In genomic region chr10:130228246-130228645, GRCm38 (mm10) we compare ENCODE assay signal across 8 mouse cellular contexts. TPM values are rescaled to one million over a fixed set of nuclear protein-coding genes. Genes with fewer than 3 reads are reported as not detected.
DNase-seq lines count a peak whose midpoint lies in the region; ATAC-seq and TF ChIP-seq lines count a peak whose summit lies in the region.

No protein-coding gene starts in this region.

- no peaks in the 10 kb centered on the region for H3K4me1 ChIP-seq in lung, embryonic 15.5 days

- peak; percentile 20 for DNase-seq in gastrocnemius, adult 2 months
- DNase-seq in gastrocnemius, postnatal 25 days, result no peak
- peak; percentile 20 for DNase-seq in WW6 (ENCODE audit: low read depth, low spot score)
- peak; percentile 57 to 72 for DNase-seq in cerebellum, postnatal 25 days
- peak; percentile 13 for DNase-seq in gastrocnemius, postnatal 14 days
- peak; percentile 61 to 62 for DNase-seq in kidney, postnatal 4 days
- peak; percentile 69 for DNase-seq in retina, postnatal 7 days (ENCODE audit: low read depth, low spot score)

- no peak overlapping the region for H3K4me3 ChIP-seq in gastrocnemius, adult 2 months
- H3K4me3 ChIP-seq in lung, embryonic 15.5 days, result no peak overlapping the region

- peak; percentile 76 for TF ChIP-seq CTCF in gastrocnemius, adult 2 months (IDR thresholded peaks at IDR 0.05)

- WGBS in lung, embryonic 15.5 days, result 0% methylated on average over 1 of the region's 1 CpGs

- no peak overlapping the region for H3K27ac ChIP-seq in gastrocnemius, adult 2 months
- H3K27ac ChIP-seq in lung, embryonic 15.5 days, result no peak overlapping the region

- no peaks in the 10 kb centered on the region for H3K27me3 ChIP-seq in lung, embryonic 15.5 days

- H3K36me3 ChIP-seq in lung, embryonic 15.5 days, result no peaks in the 10 kb centered on the region

- peak; percentile 64; the same call in 1 of the 2 replicates for ATAC-seq in lung, embryonic 15.5 days (ENCODE audit: borderline replicate concordance, extremely low read depth, low FRiP score, low TSS enrichment)

- no peaks in the 10 kb centered on the region for H3K9me3 ChIP-seq in lung, embryonic 15.5 days

- H3K4me2 ChIP-seq in lung, embryonic 15.5 days, result no peak overlapping the region

- intact Hi-C loops in gastrocnemius, adult 2 months (cut with DNase I), result loop anchor here (2.0 kb wide), 1 partner anchor 71 kb away; no protein-coding TSS in a partner anchor
- intact Hi-C loops in gastrocnemius, postnatal 14 days (cut with DNase I; ENCODE audit: low total_unique reads), result loop anchor here (2.0 kb wide), 1 partner anchor 71 kb away; no protein-coding TSS in a partner anchor

- H3K9ac ChIP-seq in lung, embryonic 15.5 days, result no peak overlapping the region

RNA-seq across cellular contexts. Expression of gene Olfr827, which starts 14.0 kb away (rescaled TPM):
- total RNA-seq in gastrocnemius, adult 2 months (2021), result not detected
- total RNA-seq in gastrocnemius, postnatal 25 days (2021), result not detected
- not detected for total RNA-seq in gastrocnemius, postnatal 14 days (2021)
- not detected in 2 replicates for polyA plus RNA-seq in lung, embryonic 15.5 days (2015; fragmentation: Nextera tagmentation; extraction: Ambion mirVana)

RNA-seq across cellular contexts. Expression of gene Olfr826, which starts 44.3 kb away (rescaled TPM):
- not detected for total RNA-seq in gastrocnemius, adult 2 months (2021)
- not detected for total RNA-seq in gastrocnemius, postnatal 25 days (2021)
- not detected for total RNA-seq in gastrocnemius, postnatal 14 days (2021)
- polyA plus RNA-seq in lung, embryonic 15.5 days (2015; fragmentation: Nextera tagmentation; extraction: Ambion mirVana), result not detected in 2 replicates

RNA-seq across cellular contexts. Expression of gene Neurod4, which starts 51.8 kb away (rescaled TPM):
- total RNA-seq in gastrocnemius, adult 2 months (2021), result not detected
- not detected for total RNA-seq in gastrocnemius, postnatal 25 days (2021)
- not detected for total RNA-seq in gastrocnemius, postnatal 14 days (2021)
- not detected in 2 replicates for polyA plus RNA-seq in lung, embryonic 15.5 days (2015; fragmentation: Nextera tagmentation; extraction: Ambion mirVana)
